Mouse (Mus musculus) midbrain, embryonic 11.5 days (tissue): ENCODE measurements at regions not wholly inside any gene's neighbourhood (a gene's known extent, or its start where the extent isn't known, plus 50 kb on each side); places are given as distances from the start of the nearest gene placed in this dataset.

Experiments
- ATAC-seq: fragments of 200-750 bp; cut with Nextera tagmentation; 2 replicates; pipeline ENCODE4 v1.8.0; 2017; ENCODE audit warnings: moderate TSS enrichment, moderate library complexity; ENCODE audit not compliant: low FRiP score
- DNase-seq: peaks from one replicate; pipeline ENCODE4 v3.0.0; 2015; ENCODE audit warnings: low spot score; ENCODE audit errors: missing footprints
- H3K27ac ChIP-seq: fragments of 300-500 bp; sonication (generic); 2 replicates; pipeline ENCODE4 v1.5.1; 2014; ENCODE audit warnings: low read depth, low read length
- H3K27me3 ChIP-seq: fragments of 300-500 bp; sonication (generic); 2 replicates; pipeline ENCODE4 v1.6.1; 2014; ENCODE audit warnings: mild to moderate bottlenecking, low read length, moderate library complexity, mixed read lengths; ENCODE audit not compliant: control insufficient read depth, insufficient read depth
- H3K36me3 ChIP-seq: fragments of 300-500 bp; sonication (generic); 2 replicates; pipeline ENCODE4 v1.6.1; 2014; ENCODE audit warnings: mild to moderate bottlenecking, low read length, moderate library complexity, mixed read lengths; ENCODE audit not compliant: control insufficient read depth, insufficient read depth
- H3K4me1 ChIP-seq: fragments of 300-500 bp; sonication (generic); 2 replicates; pipeline ENCODE4 v1.6.1; 2014; ENCODE audit warnings: low read length; ENCODE audit not compliant: control insufficient read depth, insufficient read depth
- H3K4me2 ChIP-seq: fragments of 300-500 bp; sonication (generic); 2 replicates; pipeline ENCODE4 v1.6.1; 2014; ENCODE audit warnings: mild to moderate bottlenecking, moderate library complexity
- H3K4me3 ChIP-seq: fragments of 300-500 bp; sonication (generic); 2 replicates; pipeline ENCODE4 v1.5.1; 2014; ENCODE audit warnings: low read depth, low read length
- H3K9ac ChIP-seq: fragments of 300-500 bp; sonication (generic); 2 replicates; pipeline ENCODE4 v1.6.1; 2014; ENCODE audit warnings: low read length
- H3K9me3 ChIP-seq: fragments of 300-500 bp; sonication (generic); 2 replicates; pipeline ENCODE4 v1.6.1; 2016; ENCODE audit warnings: low read length; ENCODE audit not compliant: control insufficient read depth
- WGBS: fragments of 180-500 bp; shearing (Covaris S2); extraction: QIAGEN DNeasy Blood & Tissue Kit; methylation state at CpG from one replicate; pipeline ENCODE4 v1.1.7; 2014; 5-methylcytosine and 5-hydroxymethylcytosine counted together

GRCm38 (mm10) chrX:51913247-51913646, 59.3 kb downstream of the 1700080O16Rik start:
- H3K9ac ChIP-seq = no peak overlapping the region
- H3K9me3 ChIP-seq = no peaks in the 10 kb centered on the region
- peak; percentile 85 for DNase-seq
- WGBS = 11% methylated on average over 4 of the region's 4 CpGs
- no peak for ATAC-seq
- H3K27ac ChIP-seq = no peak overlapping the region
- H3K4me3 ChIP-seq = no peak overlapping the region
- H3K4me2 ChIP-seq = no peak overlapping the region
- H3K27me3 ChIP-seq = no peaks in the 10 kb centered on the region
- H3K36me3 ChIP-seq = no peaks in the 10 kb centered on the region
- no peaks in the 10 kb centered on the region for H3K4me1 ChIP-seq

GRCm38 (mm10) chrX:51911566-51911965, 61.0 kb downstream of the 1700080O16Rik start:
- Histone ChIP-seq H3K4me1 (no peaks in the 10 kb centered on the region), H3K9ac (no peak overlapping the region), H3K9me3 (no peaks in the 10 kb centered on the region), H3K27me3 (no peaks in the 10 kb centered on the region), H3K4me3 (no peak overlapping the region), H3K36me3 (no peaks in the 10 kb centered on the region), H3K27ac (no peak overlapping the region), H3K4me2 (no peak overlapping the region)
- whole genome bisulfite sequencing = 21% methylated on average over 1 of the region's 1 CpGs
- DNase-seq (no peak), ATAC-seq (no peak)

- no peaks in the 10 kb centered on the region for H3K4me1 ChIP-seq
- H3K9ac ChIP-seq = no peak overlapping the region
- no peaks in the 10 kb centered on the region for H3K36me3 ChIP-seq
- 67% methylated on average over 1 of the region's 1 CpGs for WGBS
- no peaks in the 10 kb centered on the region for H3K9me3 ChIP-seq
- DNase-seq (no peak), ATAC-seq (no peak)
- H3K27me3 ChIP-seq = no peaks in the 10 kb centered on the region
- no peak overlapping the region for H3K4me2 ChIP-seq
- no peak overlapping the region for H3K27ac ChIP-seq
- H3K4me3 ChIP-seq = no peak overlapping the region
Measured at GRCm38 (mm10) chrX:51910576-51910975, 62.0 kb downstream of the 1700080O16Rik start.

GRCm38 (mm10) chrX:51898445-51898844, 74.1 kb downstream of the 1700080O16Rik start:
- no peak overlapping the region for H3K4me2 ChIP-seq
- ATAC-seq (no peak), DNase-seq (no peak)
- no peak overlapping the region for H3K4me3 ChIP-seq
- H3K27me3 ChIP-seq = no peaks in the 10 kb centered on the region
- no peaks in the 10 kb centered on the region for H3K4me1 ChIP-seq
- H3K36me3 ChIP-seq = no peaks in the 10 kb centered on the region
- 81% methylated on average over 4 of the region's 4 CpGs for WGBS
- H3K27ac ChIP-seq = no peak overlapping the region
- H3K9me3 ChIP-seq = no peaks in the 10 kb centered on the region
- no peak overlapping the region for H3K9ac ChIP-seq

GRCm38 (mm10) chrX:51897059-51897458, 75.5 kb downstream of the 1700080O16Rik start:
- 22% methylated on average over 5 of the region's 5 CpGs for WGBS
- H3K27ac ChIP-seq = no peak overlapping the region
- DNase-seq (peak; percentile 85), ATAC-seq (no peak)
- no peaks in the 10 kb centered on the region for H3K36me3 ChIP-seq
- no peak overlapping the region for H3K4me3 ChIP-seq
- no peaks in the 10 kb centered on the region for H3K27me3 ChIP-seq
- H3K4me1 ChIP-seq = no peaks in the 10 kb centered on the region
- H3K9me3 ChIP-seq = no peaks in the 10 kb centered on the region
- no peak overlapping the region for H3K9ac ChIP-seq
- no peak overlapping the region for H3K4me2 ChIP-seq

- 70% methylated on average over 10 of the region's 10 CpGs for WGBS
- H3K9me3 ChIP-seq = no peaks in the 10 kb centered on the region
- H3K36me3 ChIP-seq = no peaks in the 10 kb centered on the region
- H3K4me3 ChIP-seq = no peak overlapping the region
- H3K4me1 ChIP-seq = no peaks in the 10 kb centered on the region
- H3K4me2 ChIP-seq = no peak overlapping the region
- no peak overlapping the region for H3K27ac ChIP-seq
- ATAC-seq (no peak), DNase-seq (no peak)
- no peaks in the 10 kb centered on the region for H3K27me3 ChIP-seq
- no peak overlapping the region for H3K9ac ChIP-seq
Measured at GRCm38 (mm10) chrX:51895646-51896190, 76.9 kb downstream of the 1700080O16Rik start.

- no peaks in the 10 kb centered on the region for H3K9me3 ChIP-seq
- no peak for ATAC-seq
- H3K27me3 ChIP-seq = no peaks in the 10 kb centered on the region
- H3K4me3 ChIP-seq = no peak overlapping the region
- 62% methylated on average over 1 of the region's 1 CpGs for WGBS
- no peak for DNase-seq
- H3K4me1 ChIP-seq = no peaks in the 10 kb centered on the region
- no peak overlapping the region for H3K27ac ChIP-seq
- H3K36me3 ChIP-seq = no peaks in the 10 kb centered on the region
- no peak overlapping the region for H3K4me2 ChIP-seq
- no peak overlapping the region for H3K9ac ChIP-seq
Measured at GRCm38 (mm10) chrX:51892716-51893115, 79.9 kb downstream of the 1700080O16Rik start.

- 65% methylated on average over 5 of the region's 5 CpGs for WGBS
- Histone ChIP-seq H3K27me3 (no peaks in the 10 kb centered on the region), H3K9me3 (no peaks in the 10 kb centered on the region), H3K9ac (no peak overlapping the region), H3K36me3 (no peaks in the 10 kb centered on the region), H3K4me3 (no peak overlapping the region), H3K4me2 (no peak overlapping the region), H3K27ac (no peak overlapping the region), H3K4me1 (no peaks in the 10 kb centered on the region)
- DNase-seq (no peak), ATAC-seq (no peak)
Measured at GRCm38 (mm10) chrX:51886129-51886528, 85.1 kb upstream of the Usp26 start.
